Mouse (Mus musculus) myocyte (in vitro differentiated cells): ENCODE measurements around the gene Plekhd1.

Source experiments
- CEBPB ChIP-seq: IDR thresholded peaks from 2 replicates; pipeline ENCODE4 v1.6.1; 2011; ENCODE audit warnings: mild to moderate bottlenecking, moderate library complexity; ENCODE audit not compliant: poor library complexity, insufficient read depth, severe bottlenecking
- E2F4 ChIP-seq: IDR thresholded peaks from one replicate; pipeline ENCODE4 v1.6.1; 2011; ENCODE audit warnings: mild to moderate bottlenecking, control low read depth, moderate library complexity; ENCODE audit not compliant: insufficient read depth
- MAX ChIP-seq: IDR thresholded peaks from one replicate; pipeline ENCODE4 v1.6.1; 2011; ENCODE audit warnings: low read depth, mild to moderate bottlenecking, control low read depth
- POLR2A ChIP-seq: IDR thresholded peaks from one replicate; pipeline ENCODE4 v1.6.1; 2011; ENCODE audit warnings: low read depth, mild to moderate bottlenecking, control low read depth, moderate library complexity; ENCODE audit not compliant: insufficient read length
- TCF12 ChIP-seq: IDR thresholded peaks from one replicate; pipeline ENCODE4 v1.6.1; 2011; ENCODE audit warnings: mild to moderate bottlenecking, control low read depth; ENCODE audit not compliant: poor library complexity, insufficient read depth, severe bottlenecking
- USF1 ChIP-seq: IDR thresholded peaks from one replicate; pipeline ENCODE4 v1.6.1; 2011; ENCODE audit warnings: low read depth, mild to moderate bottlenecking, control low read depth, moderate library complexity

DNA sequence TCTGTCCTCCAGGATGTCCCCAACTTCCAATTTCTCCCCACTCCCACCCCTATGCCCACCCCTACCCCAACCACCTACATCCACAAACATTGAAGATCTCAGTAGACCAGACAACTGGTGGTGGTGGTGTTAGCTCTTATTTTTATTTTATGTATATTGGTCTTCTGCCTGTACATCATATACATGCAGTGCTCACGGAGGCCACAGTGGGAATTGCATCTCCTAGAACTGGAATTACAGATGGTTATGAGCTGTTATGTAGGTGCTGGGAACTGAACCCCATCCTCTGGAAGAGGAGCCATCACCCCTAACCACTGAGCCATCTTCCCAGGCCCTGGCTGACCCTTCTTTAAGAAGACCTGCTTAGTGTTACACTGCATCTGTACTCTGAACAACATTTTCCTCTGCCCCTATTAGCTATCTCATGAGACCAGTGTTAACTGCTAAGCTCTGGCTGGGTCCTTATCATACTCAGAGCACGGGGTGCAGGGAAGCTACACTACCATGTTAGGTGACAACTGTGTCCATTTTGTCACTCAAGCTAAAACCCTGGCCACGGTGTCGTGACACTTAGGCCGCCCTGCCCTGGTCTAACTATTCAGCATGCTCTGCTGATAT, 6.2 kb downstream of the Plekhd1 start:
- TF ChIP-seq USF1 (no peak), CEBPB (no peak), POLR2A (no peak), E2F4 (no peak), TCF12 (no peak), MAX (no peak)
